Mouse (Mus musculus): Measurements from ENCODE around the gene Snx9.

- TF ChIP-seq POLR2A (IDR thresholded peaks at IDR 0.05; ENCODE audit: extremely low read depth, insufficient read depth, low read length) = no peak
- no peak for TF ChIP-seq CTCF (IDR thresholded peaks at IDR 0.05; ENCODE audit: low read depth, low read length)
Measured at GRCm38 (mm10) chr17:5840550-5841127, 490 bp upstream of the Snx9 start.
